Mouse (Mus musculus) brown adipose tissue, adult 24 weeks (tissue): ENCODE measurements around the gene Gxylt2. TPM values are rescaled to one million over a fixed set of nuclear protein-coding genes. Genes with fewer than 3 reads are reported as not detected.

Source experiments
- H3K27ac ChIP-seq: fragments of 200-500 bp; replicated peaks from 2 replicates; pipeline ENCODE4 v1.5.1; 2012; ENCODE audit warnings: low read depth, mild to moderate bottlenecking, low read length
- H3K4me1 ChIP-seq: fragments of 200-500 bp; 2 replicates; pipeline ENCODE4 v1.6.1; 2012; ENCODE audit warnings: low read length, mixed read lengths; ENCODE audit not compliant: control insufficient read depth, insufficient read depth, insufficient read length
- H3K4me3 ChIP-seq: fragments of 200-500 bp; 2 replicates; pipeline ENCODE4 v1.5.1; 2012; ENCODE audit warnings: low read depth, mild to moderate bottlenecking, low read length, moderate library complexity; ENCODE audit not compliant: insufficient read depth
- polyA plus RNA-seq: library from polyadenylated mRNA; stranded (reverse); fragments of >200 nt; gene quantifications from 2 replicates; pipeline ENCODE4 v1.2.4, GENCODE M21; 2012; ENCODE audit not compliant: missing spikeins, insufficient read depth, insufficient read length

Gxylt2 gene
- polyA plus RNA-seq, 1 experiment = 0.87 TPM

GRCm38 (mm10) chr6:100758431-100759208, 54.1 kb downstream of the Gxylt2 start:
- H3K4me3 ChIP-seq = no peak overlapping the region

GRCm38 (mm10) chr6:100767756-100768155, 63.2 kb downstream of the Gxylt2 start:
- Histone ChIP-seq H3K4me3 (no peak overlapping the region), H3K4me1 (no peaks in the 10 kb centered on the region), H3K27ac (no peak overlapping the region)

More at GRCm38 (mm10) chr6:100758431-100759208, 54.1 kb downstream of the Gxylt2 start:
- no peaks in the 10 kb centered on the region for H3K4me1 ChIP-seq
- H3K27ac ChIP-seq = no peak overlapping the region

- no peak overlapping the region for H3K4me3 ChIP-seq
- no peak overlapping the region for H3K27ac ChIP-seq
- H3K4me1 ChIP-seq = no peaks in the 10 kb centered on the region
Measured at GRCm38 (mm10) chr6:100775923-100776505, 71.5 kb downstream of the Gxylt2 start.

- H3K4me1 ChIP-seq = no peaks in the 10 kb centered on the region
- H3K27ac ChIP-seq = no peak overlapping the region
- no peak overlapping the region for H3K4me3 ChIP-seq
Measured at GRCm38 (mm10) chr6:100778595-100778994, 74.1 kb downstream of the Gxylt2 start.

GRCm38 (mm10) chr6:100780421-100780820, 75.9 kb downstream of the Gxylt2 start:
- Histone ChIP-seq H3K4me1 (no peaks in the 10 kb centered on the region), H3K4me3 (no peak overlapping the region), H3K27ac (no peak overlapping the region)

GRCm38 (mm10) chr6:100781644-100782043, 77.1 kb downstream of the Gxylt2 start:
- Histone ChIP-seq H3K27ac (no peak overlapping the region), H3K4me3 (no peak overlapping the region)

GRCm38 (mm10) chr6:100787726-100788125, 83.2 kb downstream of the Gxylt2 start:
- Histone ChIP-seq H3K4me1 (peaks cover 6% of the 10 kb centered on the region), H3K27ac (peak overlapping the region; percentile 67; the same call in 1 of the 2 replicates), H3K4me3 (no peak overlapping the region)

More at GRCm38 (mm10) chr6:100781644-100782043, 77.1 kb downstream of the Gxylt2 start:
- H3K4me1 ChIP-seq = no peaks in the 10 kb centered on the region

- H3K4me3 ChIP-seq = no peak overlapping the region
- H3K27ac ChIP-seq = peak overlapping the region; percentile 62
- peaks cover 6% of the 10 kb centered on the region for H3K4me1 ChIP-seq
Measured at GRCm38 (mm10) chr6:100789161-100789560, 84.6 kb downstream of the Gxylt2 start.

- Histone ChIP-seq H3K4me3 (no peak overlapping the region), H3K27ac (no peak overlapping the region), H3K4me1 (peaks cover 6% of the 10 kb centered on the region)
Measured at GRCm38 (mm10) chr6:100792055-100792659, 87.6 kb downstream of the Gxylt2 start.

GRCm38 (mm10) chr6:100792973-100793769, 88.6 kb downstream of the Gxylt2 start:
- Histone ChIP-seq H3K27ac (no peak overlapping the region), H3K4me3 (no peak overlapping the region), H3K4me1 (peaks cover 6% of the 10 kb centered on the region)

GRCm38 (mm10) chr6:100795797-100796196, 91.3 kb downstream of the Gxylt2 start:
- Histone ChIP-seq H3K4me3 (no peak overlapping the region), H3K4me1 (peaks cover 12% of the 10 kb centered on the region), H3K27ac (no peak overlapping the region)

- no peak overlapping the region for H3K27ac ChIP-seq
- no peak overlapping the region for H3K4me3 ChIP-seq
Measured at GRCm38 (mm10) chr6:100799290-100799689, 94.8 kb downstream of the Gxylt2 start.

GRCm38 (mm10) chr6:100799766-100800165, 95.2 kb downstream of the Gxylt2 start:
- no peak overlapping the region for H3K4me3 ChIP-seq
- peaks cover 14% of the 10 kb centered on the region; the same call in 1 of the 2 replicates for H3K4me1 ChIP-seq
- no peak overlapping the region for H3K27ac ChIP-seq

More at GRCm38 (mm10) chr6:100799290-100799689, 94.8 kb downstream of the Gxylt2 start:
- H3K4me1 ChIP-seq = peaks cover 14% of the 10 kb centered on the region; the same call in 1 of the 2 replicates

GRCm38 (mm10) chr6:100800497-100800955, 96.0 kb downstream of the Gxylt2 start:
- Histone ChIP-seq H3K27ac (peak overlapping the region; percentile 44; the same call in 1 of the 2 replicates), H3K4me3 (no peak overlapping the region), H3K4me1 (peaks cover 14% of the 10 kb centered on the region; the same call in 1 of the 2 replicates)
